Mouse (Mus musculus) stomach, embryonic 14.5 days (tissue): ENCODE results near the gene Pax6. TPM values are rescaled to one million over a fixed set of nuclear protein-coding genes. Genes with fewer than 3 reads are reported as not detected.

ENCODE experiments used
- ATAC-seq: fragments of 200-750 bp; cut with Nextera tagmentation; 2 replicates; pipeline ENCODE4 v1.8.0; 2017; ENCODE audit warnings: low read depth, moderate TSS enrichment; ENCODE audit not compliant: insufficient number of reproducible peaks, insufficient read depth, low FRiP score
- H3K27ac ChIP-seq: fragments of 300-500 bp; sonication (generic); 2 replicates; pipeline ENCODE4 v1.5.1; 2014; ENCODE audit warnings: mild to moderate bottlenecking, low read length, moderate library complexity, mixed read lengths
- H3K27me3 ChIP-seq: fragments of 300-500 bp; sonication (generic); 2 replicates; pipeline ENCODE4 v1.6.1; 2014; ENCODE audit warnings: low read length, control low read depth, mixed read lengths; ENCODE audit not compliant: control insufficient read depth, insufficient read depth
- H3K36me3 ChIP-seq: fragments of 300-500 bp; sonication (generic); 2 replicates; pipeline ENCODE4 v1.6.1; 2014; ENCODE audit warnings: mild to moderate bottlenecking, control low read depth, low read length, moderate library complexity, mixed read lengths; ENCODE audit not compliant: control insufficient read depth, insufficient read depth
- H3K4me1 ChIP-seq: fragments of 300-500 bp; sonication (generic); 2 replicates; pipeline ENCODE4 v1.6.1; 2014; ENCODE audit warnings: low read length, control low read depth, mixed read lengths; ENCODE audit not compliant: control insufficient read depth, insufficient read depth
- H3K4me2 ChIP-seq: fragments of 300-500 bp; sonication (generic); replicated peaks from 2 replicates; pipeline ENCODE4 v1.6.1; 2014; ENCODE audit warnings: low read depth, low read length, control low read depth
- H3K4me3 ChIP-seq: fragments of 300-500 bp; sonication (generic); 2 replicates; pipeline ENCODE4 v1.5.1; 2014; ENCODE audit warnings: low read depth, low read length, control low read depth
- H3K9ac ChIP-seq: fragments of 300-500 bp; sonication (generic); replicated peaks from 2 replicates; pipeline ENCODE4 v1.6.1; 2014; ENCODE audit warnings: low read depth, mild to moderate bottlenecking, control low read depth, low read length, moderate library complexity, mixed read lengths
- H3K9me3 ChIP-seq: fragments of 300-500 bp; sonication (generic); 2 replicates; pipeline ENCODE4 v1.6.1; 2016; ENCODE audit warnings: low read depth, low read length, control low read depth; ENCODE audit not compliant: control insufficient read depth
- WGBS: fragments of 180-500 bp; shearing (Covaris S2); extraction: QIAGEN DNeasy Blood & Tissue Kit; methylation state at CpG from one replicate; pipeline ENCODE4 v1.1.7; 2014; 5-methylcytosine and 5-hydroxymethylcytosine counted together
- polyA plus RNA-seq: library from polyadenylated mRNA; unstranded; fragments of >200 nt; fragmentation: Nextera tagmentation; extraction: Ambion mirVana; gene quantifications from 2 replicates; pipeline ENCODE4 v1.2.1, GENCODE M21; 2014

Gene Pax6
- polyA plus RNA-seq, 1 experiment from 2014 or later: 0.69 TPM

DNA sequence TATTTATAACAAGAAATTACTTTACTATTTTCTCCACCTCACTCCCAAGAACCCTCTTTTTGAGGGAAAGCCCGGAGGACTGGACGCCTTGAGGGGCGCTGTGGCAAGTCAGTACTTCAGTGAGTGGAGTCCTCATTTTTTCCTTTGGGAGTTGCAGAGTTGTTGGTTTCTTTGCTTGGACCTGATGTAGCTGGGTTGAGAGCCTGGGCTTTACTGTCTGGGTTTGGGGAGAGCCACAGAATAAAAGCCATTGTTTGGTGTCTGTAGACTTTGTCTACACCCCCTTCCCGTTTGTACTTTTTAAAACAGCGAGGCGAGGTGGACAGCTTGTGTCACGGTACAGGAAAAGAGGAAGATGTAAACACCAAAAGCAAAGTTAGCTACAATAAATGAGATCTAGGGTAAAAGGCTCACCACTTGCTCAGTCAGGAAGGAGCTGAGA lies 10.2 kb downstream of the Pax6 start:
- Histone ChIP-seq H3K4me1 (peaks cover 12% of the 10 kb centered on the region), H3K4me2 (no peak overlapping the region), H3K9me3 (no peaks in the 10 kb centered on the region), H3K27me3 (peaks cover 61% of the 10 kb centered on the region), H3K27ac (no peak overlapping the region), H3K36me3 (no peaks in the 10 kb centered on the region), H3K9ac (no peak overlapping the region), H3K4me3 (no peak overlapping the region)
- WGBS: 3% methylated on average over 7 of the region's 7 CpGs
- ATAC-seq: no peak

DNA sequence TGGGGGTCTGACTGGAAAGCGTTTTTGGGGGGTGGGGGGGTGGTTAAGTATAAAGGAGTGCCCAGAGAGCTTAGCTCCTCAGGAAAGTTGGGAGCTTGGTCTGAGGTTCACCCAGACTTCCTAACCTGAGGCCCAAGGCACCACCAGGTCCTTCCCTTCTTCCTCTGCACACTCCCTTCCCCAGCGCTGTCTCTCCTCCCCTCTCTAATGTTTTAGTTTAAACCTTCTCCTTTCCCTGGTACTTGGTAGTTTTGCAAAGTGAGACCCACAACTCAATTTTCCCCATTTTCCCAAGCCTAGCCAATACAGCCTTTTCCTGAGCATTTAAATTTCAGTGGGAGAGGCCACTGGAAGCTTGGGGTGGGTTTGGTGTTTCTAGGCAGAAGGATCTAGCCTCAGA lies 10.6 kb downstream of the Pax6 start:
- Histone ChIP-seq H3K9ac (no peak overlapping the region), H3K4me1 (peaks cover 12% of the 10 kb centered on the region), H3K4me3 (no peak overlapping the region), H3K4me2 (no peak overlapping the region), H3K36me3 (no peaks in the 10 kb centered on the region), H3K27me3 (peaks cover 58% of the 10 kb centered on the region), H3K9me3 (no peaks in the 10 kb centered on the region), H3K27ac (no peak overlapping the region)
- ATAC-seq: no peak
- 0% methylated on average over 2 of the region's 2 CpGs for WGBS

DNA sequence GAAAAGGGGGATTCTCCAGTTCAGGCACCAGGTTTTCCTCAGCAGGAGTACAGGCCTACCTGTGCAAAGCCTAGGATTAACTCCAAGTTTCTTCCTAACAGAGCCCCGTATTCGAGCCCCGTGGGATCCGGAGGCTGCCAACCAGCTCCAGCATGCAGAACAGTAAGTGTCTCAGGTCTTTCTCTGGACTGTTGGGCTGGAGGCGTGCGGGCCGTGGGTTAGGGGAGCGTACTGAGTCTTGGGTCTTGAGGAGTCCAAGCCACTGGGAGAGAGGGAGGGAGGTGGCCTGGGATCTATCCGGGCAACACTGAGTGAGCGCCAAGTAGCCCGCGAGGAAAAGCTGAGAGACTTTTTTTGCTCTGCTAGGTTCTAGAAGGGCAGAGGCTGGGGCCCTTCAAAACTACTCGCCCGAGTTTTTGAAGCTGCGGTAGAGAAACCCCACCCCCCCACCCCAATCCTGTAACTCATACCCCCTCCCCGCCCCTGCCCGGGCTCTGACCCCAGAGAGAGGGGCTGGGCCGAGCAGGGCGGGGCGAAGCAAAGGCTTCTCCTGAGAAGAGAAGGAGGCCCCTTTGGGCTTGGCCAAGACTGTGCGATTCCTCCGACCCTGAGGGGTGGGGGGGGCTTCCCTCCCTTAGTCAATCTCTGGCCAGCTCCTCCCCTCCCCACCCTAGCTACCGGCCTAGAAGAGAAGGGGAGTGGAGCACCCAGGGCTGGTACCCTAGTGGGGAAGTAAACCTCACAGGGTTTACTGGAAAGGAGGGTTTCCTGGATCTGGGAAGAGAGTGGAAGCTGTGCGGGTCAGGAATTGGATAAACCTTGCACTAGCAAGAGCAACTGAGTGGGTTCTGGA lies 11.7 kb downstream of the Pax6 start:
- H3K9me3 ChIP-seq: no peaks in the 10 kb centered on the region
- peaks cover 57% of the 10 kb centered on the region for H3K27me3 ChIP-seq
- no peak overlapping the region for H3K4me3 ChIP-seq
- H3K27ac ChIP-seq: no peak overlapping the region
- peaks cover 8% of the 10 kb centered on the region for H3K4me1 ChIP-seq
- peak; percentile 77 for ATAC-seq
- H3K9ac ChIP-seq: no peak overlapping the region
- H3K4me2 ChIP-seq: no peak overlapping the region
- WGBS: under 1% methylated on average over 24 of the region's 24 CpGs
- H3K36me3 ChIP-seq: no peaks in the 10 kb centered on the region

DNA sequence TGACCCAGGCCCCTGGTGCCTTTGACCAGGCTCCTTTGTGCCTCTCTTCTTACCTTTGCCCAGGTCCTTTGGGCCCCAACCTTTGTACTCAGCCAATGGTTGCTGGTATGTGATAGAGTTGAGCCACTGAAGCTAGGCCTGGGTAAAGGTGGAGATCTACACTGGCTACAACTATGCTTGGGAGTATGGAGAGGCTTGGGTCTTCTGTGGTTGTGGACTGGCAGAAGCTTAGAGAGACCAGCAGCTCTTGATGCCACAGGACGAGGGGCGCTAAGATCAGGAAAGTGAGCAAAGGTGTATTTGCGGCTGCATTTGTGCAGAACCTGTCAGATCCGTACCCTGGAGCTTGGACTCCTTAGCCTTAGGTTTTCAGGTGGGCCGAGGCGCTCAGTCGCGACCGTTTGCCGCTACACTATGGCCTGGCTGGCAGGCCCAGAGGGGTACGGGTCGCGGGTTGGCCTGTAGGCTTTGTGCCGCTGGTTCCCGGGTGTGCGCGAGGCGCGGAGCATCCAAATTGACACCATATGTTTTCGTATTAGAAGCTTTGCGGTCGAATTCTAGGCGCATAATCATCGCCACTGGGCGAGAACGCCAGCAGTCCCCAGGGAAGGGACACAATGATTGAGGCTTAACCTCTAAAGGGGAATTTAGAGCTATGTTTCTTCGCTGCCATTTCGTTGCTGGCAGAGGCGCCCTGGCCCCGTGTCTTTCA lies 12.5 kb downstream of the Pax6 start:
- no peak overlapping the region for H3K4me3 ChIP-seq
- H3K4me2 ChIP-seq: no peak overlapping the region
- no peaks in the 10 kb centered on the region for H3K9me3 ChIP-seq
- H3K27me3 ChIP-seq: peaks cover 57% of the 10 kb centered on the region
- peaks cover 3% of the 10 kb centered on the region; the same call in 1 of the 2 replicates for H3K4me1 ChIP-seq
- 2% methylated on average over 30 of the region's 30 CpGs for WGBS
- no peak for ATAC-seq
- no peak overlapping the region for H3K27ac ChIP-seq
- H3K9ac ChIP-seq: no peak overlapping the region
- no peaks in the 10 kb centered on the region for H3K36me3 ChIP-seq

DNA sequence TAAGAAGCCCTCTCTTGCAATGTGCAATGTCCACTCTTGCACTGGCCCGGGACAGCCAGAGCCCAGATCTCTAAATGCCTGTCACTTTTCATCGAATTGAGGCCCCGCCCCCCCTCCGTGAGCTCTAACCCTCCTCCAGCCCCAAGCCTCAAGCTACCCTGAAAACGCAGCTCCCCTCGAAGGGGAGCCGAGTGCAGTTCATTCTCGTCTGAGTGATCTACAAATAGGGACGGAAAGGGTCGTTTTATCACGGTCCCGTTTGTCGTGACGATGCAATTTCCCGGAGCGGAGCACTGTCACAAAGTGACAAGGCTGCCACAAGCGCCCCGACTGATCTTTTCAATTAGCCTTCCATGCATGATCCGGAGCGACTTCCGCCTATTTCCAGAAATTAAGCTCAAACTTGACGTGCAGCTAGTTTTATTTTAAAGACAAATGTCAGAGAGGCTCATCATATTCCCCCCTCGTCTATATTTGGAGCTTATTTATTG lies 13.4 kb downstream of the Pax6 start:
- WGBS: under 1% methylated on average over 23 of the region's 23 CpGs

DNA sequence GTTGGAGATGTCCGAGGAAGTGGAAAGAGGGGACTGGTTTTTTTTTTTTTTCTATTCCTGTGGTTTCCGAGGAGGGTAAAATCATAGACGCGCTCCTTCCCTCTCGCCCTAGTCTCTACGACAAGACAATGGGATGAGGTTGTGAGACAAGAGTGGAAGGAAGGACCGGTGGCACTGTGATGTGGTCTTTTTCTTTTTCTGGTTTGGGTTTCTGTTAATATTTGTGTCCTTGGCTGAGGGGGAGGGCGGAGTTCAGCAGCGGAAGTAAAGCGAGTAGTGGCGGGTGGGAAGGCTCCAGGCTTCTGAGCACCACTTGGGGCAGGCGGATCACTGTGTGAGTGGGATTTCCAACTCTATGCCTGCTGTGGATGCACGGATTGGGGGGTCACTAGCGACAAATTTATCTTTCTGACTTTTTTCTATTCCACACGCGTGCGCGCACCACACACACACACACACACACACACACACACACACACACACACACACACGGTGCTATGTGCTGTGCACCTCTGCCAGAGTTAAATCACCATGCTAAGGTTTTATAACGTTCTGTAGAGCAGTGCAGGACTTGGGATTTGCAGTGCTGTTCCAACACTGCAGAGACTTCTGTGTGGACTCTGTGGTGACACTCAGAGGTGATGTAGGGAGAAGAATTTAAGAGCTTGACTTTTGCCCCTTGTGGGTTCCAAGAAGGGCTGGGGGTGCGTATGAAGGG lies 14.1 kb downstream of the Pax6 start:
- H3K4me1 ChIP-seq: no peaks in the 10 kb centered on the region
- H3K4me2 ChIP-seq: no peak overlapping the region
- H3K4me3 ChIP-seq: no peak overlapping the region
- no peaks in the 10 kb centered on the region for H3K9me3 ChIP-seq
- H3K27ac ChIP-seq: no peak overlapping the region
- H3K9ac ChIP-seq: no peak overlapping the region
- H3K27me3 ChIP-seq: peaks cover 64% of the 10 kb centered on the region
- ATAC-seq: no peak
- H3K36me3 ChIP-seq: no peaks in the 10 kb centered on the region
- 0% methylated on average over 21 of the region's 21 CpGs for WGBS

More for the DNA sequence above, 13.4 kb downstream of the Pax6 start:
- Histone ChIP-seq H3K4me1 (no peaks in the 10 kb centered on the region), H3K9me3 (no peaks in the 10 kb centered on the region), H3K27ac (no peak overlapping the region), H3K27me3 (peaks cover 61% of the 10 kb centered on the region), H3K4me3 (no peak overlapping the region), H3K9ac (no peak overlapping the region), H3K36me3 (no peaks in the 10 kb centered on the region), H3K4me2 (no peak overlapping the region)
- no peak for ATAC-seq

DNA sequence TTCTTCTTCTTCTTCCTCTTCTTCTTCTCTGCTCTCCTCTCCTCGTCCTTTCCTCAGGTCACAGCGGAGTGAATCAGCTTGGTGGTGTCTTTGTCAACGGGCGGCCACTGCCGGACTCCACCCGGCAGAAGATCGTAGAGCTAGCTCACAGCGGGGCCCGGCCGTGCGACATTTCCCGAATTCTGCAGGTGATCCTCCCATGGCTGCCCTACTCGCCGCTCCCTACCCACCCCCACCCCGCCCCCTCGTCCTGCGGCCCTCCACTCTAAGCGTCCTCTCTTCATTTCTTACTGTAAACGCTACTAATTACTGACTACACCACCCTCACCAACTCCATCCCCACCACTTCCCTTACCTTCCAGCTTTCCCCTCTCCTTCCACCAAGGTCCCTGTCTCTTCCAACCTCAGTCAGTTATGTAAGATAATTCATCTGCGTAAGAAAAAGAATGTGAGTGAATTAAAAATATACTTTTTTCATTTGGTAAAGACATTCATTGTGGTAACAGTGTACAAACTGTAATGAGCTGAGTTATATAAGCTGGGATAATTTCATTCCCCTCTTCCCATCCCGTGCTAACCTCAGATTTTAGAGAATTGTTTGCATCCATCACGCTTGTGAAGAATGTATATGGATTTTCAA lies 15.2 kb downstream of the Pax6 start:
- Histone ChIP-seq H3K27me3 (peaks cover 64% of the 10 kb centered on the region), H3K36me3 (no peaks in the 10 kb centered on the region), H3K9ac (no peak overlapping the region), H3K27ac (no peak overlapping the region), H3K9me3 (no peaks in the 10 kb centered on the region), H3K4me2 (no peak overlapping the region), H3K4me3 (no peak overlapping the region), H3K4me1 (no peaks in the 10 kb centered on the region)
- no peak for ATAC-seq
- under 1% methylated on average over 22 of the region's 22 CpGs for WGBS
